Mouse (Mus musculus) CH12.LX (cell line): Measurements from ENCODE around the gene Mest. TPM values are rescaled to one million over a fixed set of nuclear protein-coding genes. Genes with fewer than 3 reads are reported as not detected.

Experiments
- DNase-seq: peaks from one replicate; pipeline ENCODE4 v3.0.0-alpha.2; 2013; ENCODE audit errors: extremely low read depth
- H3K27ac ChIP-seq: 2 replicates; pipeline ENCODE4 v1.5.1; 2012; ENCODE audit warnings: low read depth, mild to moderate bottlenecking, control low read depth, moderate library complexity; ENCODE audit not compliant: insufficient read depth
- H3K27me3 ChIP-seq: replicated peaks from 2 replicates; pipeline ENCODE3; 2012; ENCODE audit warnings: inconsistent platforms
- H3K36me3 ChIP-seq, 2 experiments: replicated peaks in 1 of 2; 2 replicates each; pipeline versions ENCODE3 to v1.6.1; 2012; ENCODE audit warnings: inconsistent platforms in 1 of 2, low read length in 1 of 2, mild to moderate bottlenecking in 1 of 2, mixed read lengths in 1 of 2, moderate library complexity in 1 of 2; ENCODE audit not compliant: control insufficient read depth in 1 of 2, insufficient read depth in 1 of 2
- H3K4me1 ChIP-seq, 2 experiments: 2 replicates each; pipeline ENCODE4 v1.6.1; 2012; ENCODE audit warnings: inconsistent platforms in 1 of 2, moderate library complexity in 1 of 2; ENCODE audit not compliant: insufficient read depth in 2 of 2, control insufficient read depth in 1 of 2
- H3K4me2 ChIP-seq: 2 replicates; pipeline ENCODE4 v1.6.1; 2012; ENCODE audit warnings: low read depth, mild to moderate bottlenecking, control low read depth; ENCODE audit not compliant: poor library complexity, insufficient read depth, severe bottlenecking
- H3K4me3 ChIP-seq, 3 experiments: fragments of 150-350 bp in 1 of 3; sonication (generic) in 1 of 3; replicated peaks in 1 of 3; 2 replicates each; pipeline versions ENCODE3 to v1.5.1; 2011 to 2012; ENCODE audit warnings: low read depth in 2 of 3, low read length in 2 of 3, mild to moderate bottlenecking in 2 of 3, moderate library complexity in 2 of 3, control low read depth in 1 of 3, improper control_type of control experiment in 1 of 3, inconsistent platforms in 1 of 3, mixed read lengths in 1 of 3; ENCODE audit not compliant: poor library complexity in 1 of 3
- H3K79me2 ChIP-seq: replicated peaks from 2 replicates; pipeline ENCODE4 v1.6.1; 2012; ENCODE audit warnings: mild to moderate bottlenecking, moderate library complexity; ENCODE audit not compliant: control insufficient read depth, poor library complexity, insufficient read depth, severe bottlenecking; ENCODE audit errors: extremely low read depth
- H3K9ac ChIP-seq: 2 replicates; pipeline ENCODE4 v1.6.1; 2012; ENCODE audit warnings: low read depth, mild to moderate bottlenecking, control low read depth, moderate library complexity; ENCODE audit not compliant: insufficient read depth
- H3K9me3 ChIP-seq: replicated peaks from 2 replicates; pipeline ENCODE3; 2012; ENCODE audit warnings: low read length, inconsistent platforms, mixed read lengths
- CHD1 ChIP-seq: IDR thresholded peaks from 2 replicates; pipeline ENCODE4 v1.6.1; 2012; ENCODE audit warnings: low read depth, low read length, improper control_type of control experiment, inconsistent platforms
- CHD2 ChIP-seq: IDR thresholded peaks from 2 replicates; pipeline ENCODE4 v1.6.1; 2011; ENCODE audit warnings: low read length, improper control_type of control experiment
- ELF1 ChIP-seq: IDR thresholded peaks from 2 replicates; pipeline ENCODE4 v1.6.1; 2014; ENCODE audit warnings: low read depth, mild to moderate bottlenecking, inconsistent platforms, low read length, improper control_type of control experiment
- EP300 ChIP-seq: IDR thresholded peaks from 2 replicates; pipeline ENCODE4 v1.6.1; 2011; ENCODE audit warnings: low read length, improper control_type of control experiment
- ETS1 ChIP-seq: conservative IDR thresholded peaks from 2 replicates; pipeline ENCODE4 v1.6.1; 2012; ENCODE audit warnings: low read depth, mild to moderate bottlenecking, inconsistent platforms, low read length, improper control_type of control experiment, moderate library complexity
- HCFC1 ChIP-seq: IDR thresholded peaks from 2 replicates; pipeline ENCODE4 v1.6.1; 2012; ENCODE audit warnings: low read depth, mild to moderate bottlenecking, inconsistent platforms, low read length, improper control_type of control experiment
- IRF4 ChIP-seq: IDR thresholded peaks from 2 replicates; pipeline ENCODE4 v1.6.1; 2014; ENCODE audit warnings: low read depth, mild to moderate bottlenecking, inconsistent platforms, low read length, improper control_type of control experiment
- JUN ChIP-seq: IDR thresholded peaks from 2 replicates; pipeline ENCODE4 v1.6.1; 2011; ENCODE audit warnings: low read depth, mild to moderate bottlenecking, low read length, improper control_type of control experiment, moderate library complexity; ENCODE audit not compliant: insufficient read depth
- JUND ChIP-seq: conservative IDR thresholded peaks from 2 replicates; pipeline ENCODE4 v1.6.1; 2011; ENCODE audit warnings: low read depth, low read length, improper control_type of control experiment
- KAT2A ChIP-seq: IDR thresholded peaks from 2 replicates; pipeline ENCODE4 v1.6.1; 2012; ENCODE audit warnings: low read length, improper control_type of control experiment, inconsistent platforms; ENCODE audit not compliant: insufficient replicate concordance
- MAFK ChIP-seq: IDR thresholded peaks from 2 replicates; pipeline ENCODE4 v1.6.1; 2011; ENCODE audit warnings: low read length, improper control_type of control experiment; ENCODE audit not compliant: insufficient replicate concordance
- MAX ChIP-seq: IDR thresholded peaks from 2 replicates; pipeline ENCODE4 v1.6.1; 2011; ENCODE audit warnings: low read length, improper control_type of control experiment
- MAZ ChIP-seq: IDR thresholded peaks from 2 replicates; pipeline ENCODE4 v1.6.1; 2012; ENCODE audit warnings: low read depth, mild to moderate bottlenecking, inconsistent platforms, low read length, improper control_type of control experiment, moderate library complexity
- MXI1 ChIP-seq: IDR thresholded peaks from 2 replicates; pipeline ENCODE4 v1.6.1; 2011; ENCODE audit warnings: mild to moderate bottlenecking, low read depth, low read length, improper control_type of control experiment
- MYC ChIP-seq: IDR thresholded peaks from 2 replicates; pipeline ENCODE4 v1.6.1; 2011; ENCODE audit warnings: low read depth, mild to moderate bottlenecking, improper control_type of control experiment, low read length
- PAX5 ChIP-seq: IDR thresholded peaks from 2 replicates; pipeline ENCODE4 v1.6.1; 2012; ENCODE audit warnings: low read length, inconsistent platforms, mixed read lengths
- POLR2A ChIP-seq: IDR thresholded peaks from 2 replicates; pipeline ENCODE4 v1.6.1; 2011; ENCODE audit warnings: low read depth, mild to moderate bottlenecking, improper control_type of control experiment, low read length
- POLR2AphosphoS2 ChIP-seq: IDR thresholded peaks from 2 replicates; pipeline ENCODE4 v1.6.1; 2011; ENCODE audit warnings: low read depth, low read length, improper control_type of control experiment
- RAD21 ChIP-seq: IDR thresholded peaks from 2 replicates; pipeline ENCODE4 v1.6.1; 2011; ENCODE audit warnings: low read depth, mild to moderate bottlenecking, low read length, improper control_type of control experiment, moderate library complexity
- SIN3A ChIP-seq: IDR thresholded peaks from 2 replicates; pipeline ENCODE4 v1.6.1; 2012; ENCODE audit warnings: low read length, improper control_type of control experiment, inconsistent platforms
- SMC3 ChIP-seq: IDR thresholded peaks from 2 replicates; pipeline ENCODE4 v1.6.1; 2011; ENCODE audit warnings: low read depth, low read length, improper control_type of control experiment
- TBP ChIP-seq: conservative IDR thresholded peaks from 2 replicates; pipeline ENCODE4 v1.6.1; 2011; ENCODE audit warnings: low read depth, low read length, improper control_type of control experiment
- TCF12 ChIP-seq: IDR thresholded peaks from 2 replicates; pipeline ENCODE4 v1.6.1; 2014; ENCODE audit warnings: low read depth, mild to moderate bottlenecking, inconsistent platforms, low read length, improper control_type of control experiment
- UBTF ChIP-seq: IDR thresholded peaks from 2 replicates; pipeline ENCODE4 v1.6.1; 2012; ENCODE audit warnings: low read depth, mild to moderate bottlenecking, inconsistent platforms, low read length, improper control_type of control experiment, moderate library complexity
- USF1 ChIP-seq: IDR thresholded peaks from 2 replicates; pipeline ENCODE4 v1.6.1; 2014; ENCODE audit warnings: low read depth, mild to moderate bottlenecking, inconsistent platforms, low read length, improper control_type of control experiment
- USF2 ChIP-seq: conservative IDR thresholded peaks from 2 replicates; pipeline ENCODE4 v1.6.1; 2011; ENCODE audit warnings: low read depth, low read length, improper control_type of control experiment
- ZC3H11A ChIP-seq: IDR thresholded peaks from 2 replicates; pipeline ENCODE4 v1.6.1; 2012; ENCODE audit warnings: low read depth, mild to moderate bottlenecking, inconsistent platforms, low read length, improper control_type of control experiment
- ZKSCAN1 ChIP-seq: IDR thresholded peaks from 2 replicates; pipeline ENCODE4 v1.6.1; 2012; ENCODE audit warnings: low read depth, inconsistent platforms, low read length, improper control_type of control experiment, borderline replicate concordance
- ZMIZ1 ChIP-seq: IDR thresholded peaks from 2 replicates; pipeline ENCODE4 v1.6.1; 2012; ENCODE audit warnings: low read depth, mild to moderate bottlenecking, inconsistent platforms, low read length, improper control_type of control experiment
- dilution Hi-C: fragments of 300-500 bp; cut with MboI; formaldehyde crosslinking; loops from 2 replicates; pipeline ENCODE4 v1.14.3; 2020; ENCODE audit warnings: low sequenced_read_pairs; ENCODE audit not compliant: extremely low pct_unique_long_range_greater_than_20kb, extremely low pct_ligation_motif_present
- in situ Hi-C: fragments of 300-500 bp; cut with MboI; formaldehyde crosslinking; loops from 3 replicates; pipeline ENCODE4 v1.14.3; 2019; ENCODE audit warnings: low sequenced_read_pairs, low pct_ligation_motif_present, low pct_unique_long_range_greater_than_20kb, mixed read lengths
- polyA plus RNA-seq: library from polyadenylated mRNA; unstranded; fragments of >175 nt; gene quantifications from 2 replicates; pipeline ENCODE4 v1.2.1, GENCODE M21; 2012; ENCODE audit warnings: low read depth; ENCODE audit not compliant: insufficient read length
- total RNA-seq, 2 experiments: library from RNA; depleted of rRNA; stranded (reverse); fragments of 300-350 nt in 1 of 2; fragments of >200 nt in 1 of 2; gene quantifications; 2 replicates each; pipeline ENCODE4 v1.2.3; 2012 to 2014

Gene Mest
- total and polyA plus RNA-seq, 3 experiments: 0.13 TPM; not detected in 2

GRCm38 (mm10) chr6:30739177-30739747, 15.9 kb downstream of the Mest start:
- Histone ChIP-seq H3K36me3 (peaks cover 0 to 11% of the 10 kb centered on the region in 2 experiments), H3K4me1 (no peaks in the 10 kb centered on the region), H3K4me2 (no peak overlapping the region), H3K9ac (no peak overlapping the region), H3K27ac (no peak overlapping the region), H3K27me3 (no peaks in the 10 kb centered on the region)
- in situ Hi-C loops: no loop called here
- no peak for DNase-seq
- TF ChIP-seq MXI1 (no peak), POLR2AphosphoS2 (no peak), USF1 (no peak), KAT2A (no peak), ZMIZ1 (no peak), RAD21 (no peak), CHD2 (no peak), ELF1 (no peak), CHD1 (no peak), TBP (no peak), MAFK (no peak), ZKSCAN1 (no peak), TCF12 (no peak), UBTF (no peak), USF2 (no peak), ZC3H11A (no peak), IRF4 (no peak), MAX (no peak), JUN (no peak)
- TF ChIP-seq, all 38 proteins: peak for 0
- H3K4me3 ChIP-seq: no peak overlapping the region
- peaks cover 25% of the 10 kb centered on the region for H3K9me3 ChIP-seq
- H3K79me2 ChIP-seq: no peaks in the 10 kb centered on the region
- dilution Hi-C loops: no loop called here

- no peak for DNase-seq
- H3K36me3 ChIP-seq: peaks cover 6 to 49% of the 10 kb centered on the region in 2 experiments
- no peak overlapping the region for H3K4me3 ChIP-seq
- H3K4me1 ChIP-seq: no peaks in the 10 kb centered on the region
- H3K4me2 ChIP-seq: no peak overlapping the region
- dilution Hi-C loops (no loop called here), in situ Hi-C loops (no loop called here)
- H3K27ac ChIP-seq: no peak overlapping the region
- H3K79me2 ChIP-seq: no peaks in the 10 kb centered on the region
- no peaks in the 10 kb centered on the region for H3K27me3 ChIP-seq
- no peak for TF ChIP-seq RAD21
- TF ChIP-seq SIN3A: no peak
- TF ChIP-seq POLR2A: no peak
- TF ChIP-seq CHD1: no peak
- TF ChIP-seq SMC3: no peak
- no peak for TF ChIP-seq ETS1
- TF ChIP-seq ELF1: no peak
- TF ChIP-seq ZC3H11A: no peak
- TF ChIP-seq USF1: no peak
- TF ChIP-seq CHD2: no peak
- no peak for TF ChIP-seq HCFC1
- no peak for TF ChIP-seq TCF12
- TF ChIP-seq MYC: no peak
- no peak for TF ChIP-seq EP300
- no peak for TF ChIP-seq PAX5
- TF ChIP-seq JUND: no peak
- TF ChIP-seq MAZ: no peak
- no peak overlapping the region for H3K9ac ChIP-seq
- no peaks in the 10 kb centered on the region for H3K9me3 ChIP-seq
Measured at GRCm38 (mm10) chr6:30744846-30745245, 21.5 kb downstream of the Mest start.
